Mouse (Mus musculus): ENCODE results near the gene Slc6a15. TPM values are rescaled to one million over a fixed set of nuclear protein-coding genes. Genes with fewer than 3 reads are reported as not detected.

Slc6a15 gene
- total RNA-seq (2021): under 1 TPM; 0.07 to 0.38 TPM

DNA sequence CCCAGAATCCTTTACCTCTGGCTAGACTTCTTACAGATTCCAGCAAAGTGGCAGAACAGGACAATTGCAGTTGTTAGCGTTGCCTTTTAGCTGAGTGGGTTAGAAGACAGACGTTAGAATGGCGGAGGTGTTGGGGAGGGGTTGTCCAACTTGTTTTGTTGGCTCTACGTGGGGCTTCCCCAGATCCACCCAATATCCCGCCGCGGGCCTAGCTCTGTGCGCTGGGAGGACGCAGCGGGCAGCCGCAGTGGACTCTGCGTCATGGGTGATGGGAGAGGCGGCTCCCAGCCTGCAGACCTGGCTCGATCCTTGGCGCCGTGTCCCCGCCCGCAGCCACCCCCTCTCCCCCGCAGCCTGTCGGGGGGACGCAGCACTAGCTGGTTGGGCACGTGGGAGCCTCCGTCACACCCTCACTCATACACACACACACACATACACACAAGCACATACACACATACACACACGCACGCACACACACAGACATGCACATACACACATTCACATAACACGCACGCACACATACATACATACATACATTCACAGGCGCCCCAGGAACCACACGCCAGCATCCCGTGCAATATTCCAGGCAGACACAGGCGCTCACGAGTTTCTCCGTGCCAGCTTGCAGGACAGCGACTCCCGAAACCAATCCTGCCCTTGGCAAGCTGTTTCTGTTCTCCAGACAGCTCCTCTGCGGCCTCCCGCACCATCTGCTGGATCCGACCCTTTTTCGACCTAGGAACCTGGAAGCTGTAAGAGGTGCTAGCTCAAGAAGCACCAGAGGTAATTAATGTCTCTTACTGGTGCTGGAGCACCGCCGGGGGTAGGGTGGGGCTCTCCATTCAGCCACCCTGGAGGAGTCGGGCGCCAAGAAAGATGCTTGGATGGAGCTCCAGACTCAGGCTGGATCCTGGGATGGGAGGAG is at the start of gene Slc6a15:
Gene Slc6a15, plus strand, starts transcription at position 413 of the 925 bp plus-strand sequence.
- DNase-seq: peak; percentile 5

DNA sequence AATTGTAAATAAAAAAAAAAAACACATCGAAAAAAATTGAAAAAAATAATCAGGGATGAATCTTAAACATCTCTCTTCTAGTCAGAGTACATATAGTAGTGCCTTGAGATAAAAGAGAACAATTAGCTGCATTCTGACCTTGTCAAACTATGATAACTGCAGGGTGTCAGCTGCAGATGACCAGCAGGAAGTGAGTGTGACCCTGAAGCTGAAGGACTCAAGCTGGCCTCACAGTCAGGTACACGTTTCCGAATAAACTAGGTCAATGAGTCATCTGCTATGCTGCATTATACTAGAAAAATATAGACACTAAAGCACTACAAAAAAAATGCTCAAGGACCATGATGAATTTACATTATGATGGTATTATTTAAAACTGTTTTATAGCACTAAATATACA is 45.6 kb upstream of the Slc6a15 start:
- no peak for DNase-seq

DNA sequence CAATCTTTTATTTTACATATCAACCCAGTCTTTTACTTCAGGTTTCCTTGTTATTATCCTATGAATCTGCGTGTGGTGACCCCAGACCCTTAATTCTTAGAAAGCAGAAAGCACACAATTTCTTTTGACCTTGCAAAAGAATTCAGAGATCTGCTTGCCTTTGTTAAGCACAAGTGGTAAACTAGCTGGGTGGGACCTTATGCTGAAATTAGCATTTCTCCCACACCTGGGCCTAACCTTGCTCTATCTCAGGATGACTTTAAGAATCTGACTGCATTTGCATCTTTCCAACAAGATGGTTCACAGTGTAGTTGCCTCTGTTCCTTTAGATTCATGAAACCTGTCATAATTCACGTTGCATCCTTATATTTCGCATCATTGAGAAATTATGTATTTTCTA is 44.2 kb upstream of the Slc6a15 start:
- no peak for DNase-seq

DNA sequence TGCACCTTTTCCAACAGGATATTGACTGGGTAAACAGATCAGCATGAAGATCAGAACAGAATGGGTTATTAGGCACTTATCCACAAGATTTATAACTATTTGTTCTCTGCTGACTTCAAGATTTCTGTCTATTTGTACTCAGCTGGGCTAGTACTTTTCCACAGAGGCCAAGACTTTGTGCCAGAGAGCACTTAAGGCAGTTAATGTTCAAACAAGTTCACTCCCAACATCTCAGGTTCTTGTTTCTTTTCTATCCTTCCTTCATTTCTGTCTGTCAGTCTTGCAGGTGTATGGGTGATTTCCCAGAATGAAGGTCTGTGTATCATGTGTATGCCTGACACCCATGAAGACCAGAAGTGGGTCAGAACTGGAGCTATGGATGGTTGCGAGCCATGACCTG is 33.3 kb upstream of the Slc6a15 start:
- no peak for DNase-seq

DNA sequence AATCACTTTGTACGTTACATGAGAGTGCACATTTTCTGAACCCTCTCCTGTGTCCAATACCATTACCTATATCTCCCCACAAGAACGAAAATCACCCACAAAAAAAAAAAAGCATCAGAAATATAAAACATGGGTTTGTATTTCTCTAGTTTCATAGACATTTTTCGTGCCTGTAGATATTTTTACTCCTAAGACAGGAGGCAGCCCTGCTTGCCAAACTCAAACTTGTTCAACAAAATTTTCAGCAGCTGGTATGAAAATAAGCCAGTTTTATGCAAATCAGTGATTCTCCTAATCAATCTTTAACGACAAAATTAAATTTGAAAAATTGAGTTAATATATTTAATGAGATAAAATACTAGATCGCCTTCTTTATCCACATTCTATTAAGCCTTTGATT is 27.7 kb upstream of the Slc6a15 start:
- no peak for DNase-seq

DNA sequence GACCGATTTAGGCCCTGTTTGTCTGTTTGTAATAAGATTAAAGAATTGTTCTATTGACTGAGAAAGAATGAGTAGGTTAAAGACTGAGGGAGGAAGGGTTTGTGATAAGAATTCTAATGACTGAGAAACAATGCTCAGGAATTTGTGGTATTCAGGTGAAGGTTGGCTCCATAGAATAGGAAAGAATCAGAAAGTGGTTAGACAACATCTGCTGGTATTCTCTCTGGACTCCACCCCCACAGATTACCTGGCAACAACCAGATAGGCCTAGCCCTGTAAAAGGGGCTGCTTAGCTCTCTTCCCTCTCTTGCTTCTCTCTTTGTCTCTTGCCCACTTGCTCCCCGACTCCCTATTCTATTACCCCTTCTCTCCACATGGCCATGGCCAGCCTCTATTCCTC is 20.8 kb upstream of the Slc6a15 start:
- DNase-seq: no peak

DNA sequence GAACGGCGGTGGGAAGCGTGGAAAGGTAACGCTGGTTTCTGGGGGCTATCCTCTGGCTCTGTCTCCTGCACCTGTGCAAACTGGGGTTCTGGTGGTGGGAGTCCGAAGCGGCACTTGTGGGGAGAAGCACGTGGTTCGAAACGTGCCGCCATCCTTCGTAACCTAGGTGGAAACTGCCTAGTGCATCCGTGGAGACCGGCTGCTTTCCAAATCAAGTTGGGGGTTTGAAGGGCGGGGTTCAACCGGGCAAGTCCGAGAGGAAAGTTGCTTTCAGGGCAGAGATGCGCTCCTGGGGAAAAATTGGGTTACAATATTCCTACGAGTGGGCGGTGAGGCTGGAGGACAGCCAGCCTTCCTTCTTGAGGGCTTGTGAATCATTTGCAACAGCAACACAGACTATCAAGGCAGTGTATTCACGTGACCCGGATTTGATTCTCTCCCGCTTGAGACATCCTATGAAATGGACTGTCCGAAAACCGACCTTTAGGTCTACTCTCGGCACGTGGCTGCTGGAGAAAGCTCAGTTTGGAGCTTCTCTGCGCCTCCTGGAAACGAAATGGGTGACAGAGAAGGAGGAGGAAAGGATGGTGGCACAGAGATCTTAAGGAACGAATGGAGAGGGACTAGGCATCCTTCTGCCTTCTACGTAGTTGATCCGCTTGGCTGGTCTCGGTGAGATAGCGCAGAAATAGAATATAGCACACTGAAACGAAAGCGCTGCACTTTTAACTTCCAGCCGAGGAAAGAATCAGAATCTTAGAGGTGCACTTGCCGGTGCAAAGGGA is 905 bp downstream of the Slc6a15 start:
- peak; percentile 7 for DNase-seq

DNA sequence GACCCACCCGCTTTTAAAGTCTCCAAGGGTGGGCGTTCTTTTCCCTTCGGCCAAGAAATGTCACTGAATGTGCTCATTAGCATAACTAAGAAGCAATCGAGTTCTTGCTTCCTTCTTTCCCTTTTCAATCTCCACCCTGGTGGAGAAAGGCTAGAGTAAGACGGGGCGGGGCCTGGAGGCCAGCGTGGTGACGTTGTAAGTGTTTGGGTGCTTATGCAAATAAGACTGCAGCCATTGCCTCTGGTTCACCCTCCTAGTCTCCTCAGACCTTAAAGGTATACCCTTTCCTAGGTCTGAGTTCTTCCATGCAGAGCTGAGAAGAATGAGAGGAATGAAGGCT is 1.5 kb downstream of the Slc6a15 start:
- DNase-seq: peak; percentile 47

DNA sequence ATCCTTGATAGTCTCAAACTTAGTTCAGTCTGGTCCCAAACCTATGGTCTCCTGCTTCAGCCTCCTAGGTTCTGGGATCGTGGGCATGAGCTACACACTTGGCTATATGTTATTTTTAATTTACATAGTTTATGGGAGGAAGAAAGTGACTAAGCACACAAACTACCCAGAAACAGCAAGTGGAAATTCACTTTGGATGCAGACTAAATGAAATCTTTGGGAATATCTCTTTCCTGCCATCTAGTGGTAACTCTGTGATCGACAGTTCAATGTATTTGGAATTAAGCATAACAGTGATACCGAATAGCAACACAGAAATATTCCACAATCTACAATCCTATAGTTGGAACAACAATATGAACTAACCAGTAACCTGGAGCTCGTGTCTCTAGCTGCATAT is 34.6 kb downstream of the Slc6a15 start:
- DNase-seq: no peak

DNA sequence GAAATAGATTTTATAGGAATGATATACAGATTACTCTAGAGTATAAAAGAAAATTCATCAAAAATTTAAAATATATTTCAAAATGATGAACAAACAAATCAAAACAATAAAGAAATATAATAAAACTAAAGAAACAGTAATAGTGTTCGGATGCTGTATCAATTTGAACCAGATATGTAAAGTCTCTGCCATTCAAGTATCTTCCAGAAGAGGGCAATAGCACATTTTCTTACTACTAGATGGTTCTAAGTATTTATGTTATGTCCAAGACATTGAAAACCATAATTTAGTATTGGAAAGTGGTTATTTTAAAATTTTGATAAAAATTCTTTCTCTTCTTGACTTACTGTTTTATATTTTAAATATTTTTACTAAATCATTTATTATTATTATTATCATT is 60.1 kb downstream of the Slc6a15 start:
- no peak for DNase-seq

DNA sequence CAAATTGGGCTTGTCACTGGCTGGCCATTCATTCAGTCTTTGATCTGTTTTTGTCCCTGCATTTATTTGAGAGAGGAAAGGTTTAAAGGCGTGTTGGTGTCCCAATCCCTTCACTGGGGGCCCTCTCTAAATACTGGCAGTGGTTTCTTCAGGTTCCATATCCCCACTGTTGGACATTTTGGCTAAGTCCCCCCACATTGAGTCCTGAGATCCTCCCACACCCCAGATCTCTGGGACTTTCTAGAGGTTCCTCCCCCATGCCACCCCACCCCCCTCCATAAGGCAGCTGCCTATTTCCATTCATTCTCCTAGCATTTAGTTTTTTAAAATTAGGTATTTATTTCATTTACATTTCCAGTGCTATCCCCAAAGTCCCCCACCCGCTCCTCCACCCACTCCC is 75.0 kb downstream of the Slc6a15 start:
- DNase-seq: no peak

DNA sequence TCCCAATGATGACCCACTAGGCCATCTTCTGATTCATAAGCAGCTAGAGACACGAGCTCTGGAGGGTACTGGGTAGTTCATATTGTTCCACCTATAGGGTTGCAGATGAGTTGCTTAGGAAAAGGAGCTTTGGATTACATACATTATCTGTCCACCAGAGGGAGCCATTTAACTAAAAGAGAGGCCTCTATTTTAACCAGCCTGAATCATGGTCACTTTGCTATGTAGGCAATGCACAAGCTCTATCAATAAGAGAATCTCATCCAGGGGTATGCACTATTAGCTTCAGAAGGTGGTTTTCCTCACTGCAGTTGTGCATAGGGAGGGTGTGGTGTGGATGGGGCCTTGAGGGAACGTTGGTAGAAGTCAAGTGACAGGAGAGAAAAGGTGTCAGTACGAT is 75.5 kb downstream of the Slc6a15 start:
- DNase-seq: peak; percentile 9

DNA sequence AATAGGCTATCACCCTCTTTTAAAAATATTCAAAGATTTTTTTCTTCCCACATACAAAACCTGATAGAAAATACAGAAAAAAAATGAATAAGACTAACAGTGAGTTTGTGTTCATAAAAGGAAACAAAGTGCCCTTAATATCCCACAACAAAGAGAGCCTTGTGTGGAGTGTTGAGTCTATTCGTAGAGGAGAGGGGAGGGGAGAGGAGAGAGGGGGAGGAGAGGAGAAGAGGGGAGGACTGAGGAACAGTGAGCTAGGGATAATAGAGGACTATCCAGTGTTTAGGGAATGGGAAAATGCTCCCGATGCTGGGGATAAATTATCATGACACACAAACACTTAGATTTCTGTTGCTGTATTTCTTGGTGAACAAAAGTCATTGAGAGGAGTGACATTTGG is 80.8 kb downstream of the Slc6a15 start:
- DNase-seq: no peak

DNA sequence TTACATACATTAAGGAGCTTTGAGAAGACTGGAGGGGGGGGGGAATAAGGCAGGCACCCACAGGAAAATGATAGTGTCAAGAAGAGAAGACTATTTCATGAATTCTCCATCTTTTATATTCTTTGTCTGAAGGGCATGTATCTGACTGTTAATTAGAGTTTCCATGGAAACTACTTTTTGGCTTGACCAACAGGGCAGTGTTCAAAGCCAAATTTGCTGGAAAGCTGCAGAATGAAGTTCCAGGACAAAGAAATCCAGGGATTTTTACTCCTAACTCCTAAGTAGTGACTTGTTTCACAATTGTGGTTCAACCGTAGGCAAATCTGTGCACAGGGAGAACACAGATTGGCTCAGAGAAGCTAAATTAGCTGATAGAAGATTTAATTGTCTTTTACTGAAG is 90.3 kb downstream of the Slc6a15 start:
- no peak for DNase-seq

Other genes with a start within 250 kb of the Slc6a15 start
- not detected for gene Lrriq1, start 131.5 kb upstream of the Slc6a15 start, total RNA-seq (2021)